Mouse (Mus musculus) heart, adult 2 months (tissue): Measurements from ENCODE around the gene Aox2.

Source experiments
- CTCF ChIP-seq: fragments of 200-600 bp; IDR thresholded peaks from 2 replicates; pipeline ENCODE4 v1.8.1; 2022; ENCODE audit warnings: antibody characterized with exemption, mild to moderate bottlenecking, moderate library complexity
- EP300 ChIP-seq: fragments of 200-500 bp; IDR thresholded peaks from 2 replicates; pipeline ENCODE4 v1.6.1; 2011; ENCODE audit warnings: low read depth, low read length, control low read depth; ENCODE audit not compliant: insufficient read depth

- no peak for TF ChIP-seq EP300
- TF ChIP-seq CTCF = no peak
Measured at GRCm38 (mm10) chr1:58369716-58370115, 91.6 kb downstream of the Aox2 start.
